Mouse (Mus musculus): ENCODE results near the gene Krtap11-1.

The Krtap11-1 gene

GRCm38 (mm10) chr16:89571083-89571482 is at the start of gene Krtap11-1:
Gene Krtap11-1 (minus strand): TSS chr16:89571183.
- DNase-seq (ENCODE audit: low spot score in 2 of 2), result no peak

GRCm38 (mm10) chr16:89618190-89618589 is 47.2 kb upstream of the Krtap11-1 start:
- DNase-seq (ENCODE audit: low spot score in 2 of 2), result no peak

- DNase-seq (ENCODE audit: low spot score in 2 of 2), result no peak
Observed at GRCm38 (mm10) chr16:89617251-89617650, 46.3 kb upstream of the Krtap11-1 start.

GRCm38 (mm10) chr16:89613726-89614125 is 42.7 kb upstream of the Krtap11-1 start:
- DNase-seq (ENCODE audit: low spot score in 2 of 2), result no peak

- no peak for DNase-seq (ENCODE audit: low spot score in 2 of 2)
Observed at GRCm38 (mm10) chr16:89608791-89609185, 37.8 kb upstream of the Krtap11-1 start.

- DNase-seq (ENCODE audit: low spot score in 2 of 2), result no peak
Observed at GRCm38 (mm10) chr16:89608161-89608790, 37.3 kb upstream of the Krtap11-1 start.

- DNase-seq (ENCODE audit: low spot score in 2 of 2), result no peak
Observed at GRCm38 (mm10) chr16:89606951-89607350, 36.0 kb upstream of the Krtap11-1 start.

GRCm38 (mm10) chr16:89587209-89587608 is 16.2 kb upstream of the Krtap11-1 start:
- DNase-seq (ENCODE audit: low spot score in 2 of 2), result no peak

- no peak for DNase-seq (ENCODE audit: low spot score in 2 of 2)
Observed at GRCm38 (mm10) chr16:89585604-89586508, 14.9 kb upstream of the Krtap11-1 start.

GRCm38 (mm10) chr16:89581658-89582057 is 10.7 kb upstream of the Krtap11-1 start:
- no peak for DNase-seq (ENCODE audit: low spot score in 2 of 2)

GRCm38 (mm10) chr16:89570516-89570915 is 467 bp downstream of the Krtap11-1 start:
- DNase-seq (ENCODE audit: low spot score in 2 of 2), result peak; percentile 23 to 65

GRCm38 (mm10) chr16:89569136-89569535 is 1.8 kb downstream of the Krtap11-1 start:
- DNase-seq (ENCODE audit: low spot score in 2 of 2), result peak in 1 of 2 experiments; percentile 30

- DNase-seq (ENCODE audit: low spot score in 2 of 2), result no peak
Observed at GRCm38 (mm10) chr16:89568141-89568540, 2.8 kb downstream of the Krtap11-1 start.

GRCm38 (mm10) chr16:89550298-89550697 is 20.7 kb downstream of the Krtap11-1 start:
- no peak for DNase-seq (ENCODE audit: low spot score in 2 of 2)

GRCm38 (mm10) chr16:89538031-89538484 is 32.9 kb downstream of the Krtap11-1 start:
- no peak for DNase-seq (ENCODE audit: low spot score in 2 of 2)

- no peak for DNase-seq (ENCODE audit: low spot score in 2 of 2)
Observed at GRCm38 (mm10) chr16:89537349-89537748, 33.6 kb downstream of the Krtap11-1 start.

- peak; percentile 8 to 17 for DNase-seq (ENCODE audit: low spot score in 2 of 2)
Observed at GRCm38 (mm10) chr16:89530547-89530946, 40.4 kb downstream of the Krtap11-1 start.

GRCm38 (mm10) chr16:89529846-89530245 is 41.1 kb downstream of the Krtap11-1 start:
- DNase-seq (ENCODE audit: low spot score in 2 of 2), result no peak

GRCm38 (mm10) chr16:89528380-89528779 is 42.6 kb downstream of the Krtap11-1 start:
- DNase-seq (ENCODE audit: low spot score in 2 of 2), result peak in 1 of 2 experiments; percentile 9

- no peak for DNase-seq (ENCODE audit: low spot score in 2 of 2)
Observed at GRCm38 (mm10) chr16:89520996-89521395, 50.0 kb downstream of the Krtap11-1 start.

GRCm38 (mm10) chr16:89520555-89520954 is 50.4 kb downstream of the Krtap11-1 start:
- DNase-seq (ENCODE audit: low spot score in 2 of 2), result no peak
